Mouse (Mus musculus): ENCODE measurements around the gene Olfr985. TPM values are rescaled to one million over a fixed set of nuclear protein-coding genes. Genes with fewer than 3 reads are reported as not detected.

Gene Olfr985
- polyA plus RNA-seq (2015; fragmentation: Nextera tagmentation; extraction: Ambion mirVana): not detected in 2 replicates

DNA sequence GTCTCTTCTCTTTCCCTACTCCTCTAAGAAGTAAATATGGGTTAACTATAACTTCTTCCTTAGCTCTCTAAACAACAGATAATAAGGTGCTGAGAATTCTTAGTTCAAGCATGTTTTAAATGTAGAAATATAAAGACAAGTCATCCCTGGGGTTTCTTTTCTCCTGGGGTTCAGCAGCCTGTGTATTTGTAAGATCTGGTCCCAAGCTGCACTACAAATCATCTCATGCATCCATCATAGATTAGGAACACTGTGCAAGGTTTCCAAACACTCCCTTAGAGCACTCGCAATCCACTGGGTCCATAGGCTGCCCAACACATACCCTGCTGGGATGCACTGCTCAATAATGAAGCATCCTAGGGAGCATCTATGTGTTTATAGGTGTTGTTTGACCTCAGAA is at the start of gene Olfr985:
Gene Olfr985 (minus strand): TSS at position 101 of the 400 bp plus-strand sequence.
- ATAC-seq: no peak
- no peaks in the 10 kb centered on the region for H3K9me3 ChIP-seq (replicated peaks; ENCODE audit: control insufficient read depth, low read length, poor library complexity, severe bottlenecking)

DNA sequence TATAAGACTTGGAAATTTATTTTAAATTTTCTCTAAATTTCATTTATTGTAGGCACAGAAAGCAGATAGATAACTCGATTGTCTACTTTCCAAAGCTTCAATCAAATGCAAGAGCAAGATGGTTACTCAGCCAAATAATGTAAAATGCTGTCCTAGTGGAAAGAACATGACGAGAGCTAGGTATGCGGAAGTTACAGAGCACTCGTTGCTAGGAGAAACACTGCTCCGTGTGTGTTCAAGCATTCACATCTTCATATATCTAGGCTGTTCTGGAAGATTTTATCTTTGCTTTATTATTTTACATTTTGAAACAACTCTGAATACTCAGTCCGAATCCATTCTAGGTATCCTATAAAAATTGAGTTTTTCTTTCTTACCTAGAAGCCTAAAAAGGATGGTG is 47.0 kb upstream of the Olfr985 start:
- H3K36me3 ChIP-seq (ENCODE audit: control insufficient read depth, insufficient read depth, low read length): no peaks in the 10 kb centered on the region
- H3K27ac ChIP-seq (ENCODE audit: low read length): no peak overlapping the region
- 83% methylated on average over 6 of the region's 6 CpGs for WGBS
- H3K9ac ChIP-seq (ENCODE audit: low read depth, low read length): no peak overlapping the region
- no peak overlapping the region for H3K4me2 ChIP-seq (ENCODE audit: low read length)
- H3K4me1 ChIP-seq (ENCODE audit: control insufficient read depth, insufficient read depth, low read length): no peaks in the 10 kb centered on the region
- H3K4me3 ChIP-seq (ENCODE audit: low read depth, low read length): no peak overlapping the region
- H3K9me3 ChIP-seq (replicated peaks; ENCODE audit: control insufficient read depth, low read length, poor library complexity, severe bottlenecking): no peaks in the 10 kb centered on the region
- no peaks in the 10 kb centered on the region for H3K27me3 ChIP-seq (ENCODE audit: control insufficient read depth, insufficient read depth, low read depth, low read length)
- ATAC-seq: no peak

More for the DNA sequence above, at the start of gene Olfr985:
- no peak within 1 kb of the TSS for H3K4me2 ChIP-seq (ENCODE audit: low read length)
- 97% methylated on average over 1 of the region's 1 CpGs for WGBS
- H3K27me3 ChIP-seq (ENCODE audit: control insufficient read depth, insufficient read depth, low read depth, low read length): no peaks in the 10 kb centered on the region
- H3K36me3 ChIP-seq (ENCODE audit: control insufficient read depth, insufficient read depth, low read length): no peaks in the 10 kb centered on the region
- no peak within 1 kb of the TSS for H3K4me3 ChIP-seq (ENCODE audit: low read depth, low read length)
- no peaks in the 10 kb centered on the region for H3K4me1 ChIP-seq (ENCODE audit: control insufficient read depth, insufficient read depth, low read length)
- no peak within 1 kb of the TSS for H3K27ac ChIP-seq (ENCODE audit: low read length)
- no peak within 1 kb of the TSS for H3K9ac ChIP-seq (ENCODE audit: low read depth, low read length)

DNA sequence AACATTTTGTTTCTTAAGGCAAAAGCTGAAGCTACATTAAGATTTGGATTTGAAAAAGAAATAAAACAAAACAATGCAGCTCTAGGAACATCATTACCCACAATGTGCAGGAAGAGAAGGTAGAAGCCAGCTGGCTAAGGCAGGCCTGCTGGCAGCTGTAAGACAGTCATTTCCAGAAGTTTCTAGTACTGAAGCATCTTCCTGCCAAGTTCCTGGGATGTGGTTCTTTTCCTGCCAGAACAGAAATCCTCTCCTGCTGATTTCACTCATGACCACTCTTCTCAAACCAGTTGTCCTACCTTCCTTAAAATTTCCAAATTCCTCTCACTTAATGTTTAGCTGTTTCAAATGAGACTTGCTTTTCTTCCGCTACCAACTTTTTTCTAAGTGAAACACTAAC is 36.5 kb upstream of the Olfr985 start:
- Histone ChIP-seq H3K27ac (ENCODE audit: low read length) (no peak overlapping the region), H3K27me3 (ENCODE audit: control insufficient read depth, insufficient read depth, low read depth, low read length) (no peaks in the 10 kb centered on the region), H3K4me1 (ENCODE audit: control insufficient read depth, insufficient read depth, low read length) (no peaks in the 10 kb centered on the region), H3K36me3 (ENCODE audit: control insufficient read depth, insufficient read depth, low read length) (no peaks in the 10 kb centered on the region), H3K9ac (ENCODE audit: low read depth, low read length) (no peak overlapping the region), H3K4me2 (ENCODE audit: low read length) (no peak overlapping the region), H3K4me3 (ENCODE audit: low read depth, low read length) (no peak overlapping the region), H3K9me3 (replicated peaks; ENCODE audit: control insufficient read depth, low read length, poor library complexity, severe bottlenecking) (no peaks in the 10 kb centered on the region)
- 98% methylated on average over 1 of the region's 1 CpGs for WGBS
- no peak for ATAC-seq

DNA sequence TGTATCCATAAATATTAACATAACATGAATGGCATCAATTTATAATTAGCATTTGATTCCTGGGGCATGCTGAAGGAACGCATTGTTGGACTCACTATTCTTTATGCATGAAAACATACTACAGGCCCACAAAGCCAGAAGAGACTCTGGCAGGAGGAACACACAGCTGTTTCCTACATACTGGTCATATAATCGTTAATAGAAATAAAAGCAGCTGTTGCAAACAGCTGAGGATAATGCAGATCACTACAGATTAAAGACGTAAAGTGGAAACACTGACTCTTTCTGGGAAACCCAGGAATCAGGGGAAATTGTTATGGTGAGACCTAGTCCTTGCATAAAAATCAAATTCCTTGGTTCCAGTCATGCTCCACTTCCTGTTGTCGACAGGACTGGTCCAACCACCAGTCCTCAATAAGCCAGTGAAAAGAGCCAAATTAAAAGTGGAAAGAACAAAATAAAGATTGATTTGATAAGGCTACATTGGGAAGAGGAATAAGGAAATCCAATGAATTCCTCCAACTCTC is 25.2 kb upstream of the Olfr985 start:
- WGBS: 73% methylated on average over 4 of the region's 4 CpGs
- H3K36me3 ChIP-seq (ENCODE audit: control insufficient read depth, insufficient read depth, low read length): no peaks in the 10 kb centered on the region
- no peak overlapping the region for H3K9ac ChIP-seq (ENCODE audit: low read depth, low read length)
- no peak overlapping the region for H3K27ac ChIP-seq (ENCODE audit: low read length)
- H3K4me3 ChIP-seq (ENCODE audit: low read depth, low read length): no peak overlapping the region
- no peak for ATAC-seq
- no peaks in the 10 kb centered on the region for H3K4me1 ChIP-seq (ENCODE audit: control insufficient read depth, insufficient read depth, low read length)
- no peaks in the 10 kb centered on the region for H3K27me3 ChIP-seq (ENCODE audit: control insufficient read depth, insufficient read depth, low read depth, low read length)
- H3K9me3 ChIP-seq (replicated peaks; ENCODE audit: control insufficient read depth, low read length, poor library complexity, severe bottlenecking): no peaks in the 10 kb centered on the region
- H3K4me2 ChIP-seq (ENCODE audit: low read length): no peak overlapping the region

DNA sequence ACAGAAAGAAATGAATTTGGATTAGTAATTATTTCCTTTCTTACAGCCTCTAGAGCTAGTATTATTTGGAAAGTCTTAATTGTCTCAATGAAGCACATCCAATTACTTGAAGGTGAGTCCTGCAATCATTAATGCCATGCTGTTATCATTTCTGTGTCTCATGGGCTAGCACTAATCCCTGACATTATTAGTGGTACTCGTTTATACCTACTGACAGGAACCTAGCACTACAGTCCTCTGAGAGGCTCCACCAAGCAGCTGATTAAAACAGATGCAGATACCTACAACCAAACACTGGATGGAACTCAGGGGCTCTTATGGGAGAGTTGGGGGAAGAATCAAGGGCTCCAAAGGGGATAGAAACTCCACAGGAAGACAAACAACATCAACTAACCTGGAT is 11.6 kb upstream of the Olfr985 start:
- 45% methylated on average over 1 of the region's 1 CpGs for WGBS
- Histone ChIP-seq H3K27ac (ENCODE audit: low read length) (no peak overlapping the region), H3K4me3 (ENCODE audit: low read depth, low read length) (no peak overlapping the region), H3K4me1 (ENCODE audit: control insufficient read depth, insufficient read depth, low read length) (no peaks in the 10 kb centered on the region), H3K27me3 (ENCODE audit: control insufficient read depth, insufficient read depth, low read depth, low read length) (no peaks in the 10 kb centered on the region), H3K9me3 (replicated peaks; ENCODE audit: control insufficient read depth, low read length, poor library complexity, severe bottlenecking) (no peaks in the 10 kb centered on the region), H3K9ac (ENCODE audit: low read depth, low read length) (no peak overlapping the region), H3K4me2 (ENCODE audit: low read length) (no peak overlapping the region), H3K36me3 (ENCODE audit: control insufficient read depth, insufficient read depth, low read length) (no peaks in the 10 kb centered on the region)
- ATAC-seq: no peak

DNA sequence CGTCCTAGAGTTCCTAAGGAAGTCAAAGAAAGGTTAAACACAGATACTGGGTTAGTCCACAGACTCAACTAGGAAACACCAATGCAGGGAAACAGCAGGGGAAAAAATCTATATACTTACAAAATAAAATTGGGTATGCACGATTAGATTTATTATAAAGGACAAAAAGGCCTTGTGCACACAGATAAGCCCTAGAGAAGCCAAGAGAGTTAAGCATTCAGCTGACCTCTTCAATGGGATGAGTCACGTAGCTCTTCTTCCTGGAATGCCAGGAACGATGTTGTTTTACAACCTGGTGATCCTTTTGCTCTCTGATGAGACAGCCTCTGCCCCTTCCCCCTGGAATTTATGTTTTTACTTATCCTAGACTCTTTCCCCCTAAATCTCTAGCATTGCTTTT is 9.5 kb upstream of the Olfr985 start:
- no peaks in the 10 kb centered on the region for H3K9me3 ChIP-seq (replicated peaks; ENCODE audit: control insufficient read depth, low read length, poor library complexity, severe bottlenecking)
- H3K36me3 ChIP-seq (ENCODE audit: control insufficient read depth, insufficient read depth, low read length): no peaks in the 10 kb centered on the region
- no peaks in the 10 kb centered on the region for H3K27me3 ChIP-seq (ENCODE audit: control insufficient read depth, insufficient read depth, low read depth, low read length)
- H3K27ac ChIP-seq (ENCODE audit: low read length): no peak overlapping the region
- ATAC-seq: no peak
- no peak overlapping the region for H3K4me3 ChIP-seq (ENCODE audit: low read depth, low read length)
- WGBS: 78% methylated on average over 4 of the region's 4 CpGs
- no peak overlapping the region for H3K9ac ChIP-seq (ENCODE audit: low read depth, low read length)
- no peaks in the 10 kb centered on the region for H3K4me1 ChIP-seq (ENCODE audit: control insufficient read depth, insufficient read depth, low read length)
- no peak overlapping the region for H3K4me2 ChIP-seq (ENCODE audit: low read length)

DNA sequence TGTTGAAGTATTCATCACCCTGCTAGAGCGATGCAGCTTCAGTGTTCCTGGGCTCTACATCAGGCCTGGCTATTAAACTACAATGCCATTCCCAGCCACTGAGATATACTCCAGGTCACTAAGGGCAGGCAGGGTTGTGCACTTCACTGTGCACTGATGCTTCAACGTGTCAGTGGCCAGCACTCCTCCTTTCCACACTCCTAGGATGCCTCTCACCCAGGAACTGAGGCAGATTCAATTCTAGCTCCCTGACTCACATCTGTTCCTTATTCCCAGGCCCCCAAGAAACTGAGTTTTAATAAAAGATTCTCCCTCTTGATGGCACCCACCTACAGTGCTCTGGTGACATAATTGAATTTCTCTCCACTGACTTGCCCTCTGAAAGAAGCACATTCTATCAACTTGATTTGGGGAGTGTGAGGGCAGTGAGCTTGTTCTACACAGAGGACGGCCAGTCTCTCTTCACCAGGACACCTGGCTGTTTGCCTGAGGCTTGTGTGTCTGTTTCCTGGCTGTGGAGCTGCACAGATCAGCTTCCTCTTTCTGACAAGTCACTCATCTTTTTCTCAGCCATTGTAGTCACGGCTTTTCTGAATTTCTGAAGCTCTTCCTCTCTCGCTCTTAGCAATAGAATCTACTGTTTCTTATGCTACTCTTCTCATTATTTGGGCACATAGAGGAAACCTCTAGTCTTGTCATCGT is 7.2 kb upstream of the Olfr985 start:
- H3K4me3 ChIP-seq (ENCODE audit: low read depth, low read length): no peak overlapping the region

DNA sequence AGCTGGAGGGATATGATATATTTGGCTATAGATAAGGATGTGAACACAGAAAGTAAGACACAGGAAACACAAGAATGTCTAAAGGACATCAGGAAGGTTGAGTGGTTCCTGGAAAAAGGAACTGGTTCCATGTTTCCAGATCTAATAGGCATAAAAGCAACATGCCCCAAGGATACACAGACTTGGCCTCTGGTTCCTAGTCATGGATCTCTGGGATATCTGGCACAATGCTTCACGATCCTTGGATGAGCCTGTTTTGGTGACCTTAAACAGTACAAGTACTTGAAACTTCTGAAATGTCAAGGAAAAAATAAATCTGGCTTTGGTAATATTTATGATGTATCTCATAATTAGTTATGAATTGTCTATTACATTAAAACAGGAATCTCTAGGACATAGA is 572 bp upstream of the Olfr985 start:
- Histone ChIP-seq H3K4me3 (ENCODE audit: low read depth, low read length) (no peak overlapping the region), H3K27ac (ENCODE audit: low read length) (no peak overlapping the region), H3K9me3 (replicated peaks; ENCODE audit: control insufficient read depth, low read length, poor library complexity, severe bottlenecking) (no peaks in the 10 kb centered on the region), H3K4me1 (ENCODE audit: control insufficient read depth, insufficient read depth, low read length) (no peaks in the 10 kb centered on the region), H3K36me3 (ENCODE audit: control insufficient read depth, insufficient read depth, low read length) (no peaks in the 10 kb centered on the region), H3K4me2 (ENCODE audit: low read length) (no peak overlapping the region), H3K9ac (ENCODE audit: low read depth, low read length) (no peak overlapping the region), H3K27me3 (ENCODE audit: control insufficient read depth, insufficient read depth, low read depth, low read length) (no peaks in the 10 kb centered on the region)
- WGBS: 97% methylated on average over 1 of the region's 1 CpGs
- no peak for ATAC-seq

More for the DNA sequence above, 7.2 kb upstream of the Olfr985 start:
- Histone ChIP-seq H3K9ac (ENCODE audit: low read depth, low read length) (no peak overlapping the region), H3K4me1 (ENCODE audit: control insufficient read depth, insufficient read depth, low read length) (no peaks in the 10 kb centered on the region), H3K27me3 (ENCODE audit: control insufficient read depth, insufficient read depth, low read depth, low read length) (no peaks in the 10 kb centered on the region), H3K36me3 (ENCODE audit: control insufficient read depth, insufficient read depth, low read length) (no peaks in the 10 kb centered on the region), H3K4me2 (ENCODE audit: low read length) (no peak overlapping the region), H3K9me3 (replicated peaks; ENCODE audit: control insufficient read depth, low read length, poor library complexity, severe bottlenecking) (no peaks in the 10 kb centered on the region), H3K27ac (ENCODE audit: low read length) (no peak overlapping the region)
- 88% methylated on average over 6 of the region's 6 CpGs for whole genome bisulfite sequencing
- no peak for ATAC-seq

DNA sequence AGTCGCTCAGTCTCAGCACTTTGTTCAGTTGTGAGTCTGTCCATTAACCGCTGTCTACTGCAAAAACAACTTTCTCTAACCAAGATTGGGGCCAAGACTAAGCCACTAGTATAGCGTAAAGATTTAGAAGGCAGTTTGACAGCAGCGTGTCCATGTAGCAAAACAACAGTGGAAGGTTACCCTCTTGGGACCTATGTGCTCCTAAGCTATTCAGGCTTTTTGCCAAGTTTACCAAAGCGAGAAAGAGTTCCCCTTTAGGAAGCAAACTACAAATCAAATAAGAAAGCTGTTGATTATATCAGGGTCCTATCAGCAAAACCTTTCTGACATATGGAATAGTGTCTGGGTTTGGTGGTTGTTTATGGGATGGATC is 12.7 kb downstream of the Olfr985 start:
- H3K9me3 ChIP-seq (replicated peaks; ENCODE audit: control insufficient read depth, low read length, poor library complexity, severe bottlenecking): no peaks in the 10 kb centered on the region
- no peak overlapping the region for H3K4me3 ChIP-seq (ENCODE audit: low read depth, low read length)
- H3K4me1 ChIP-seq (ENCODE audit: control insufficient read depth, insufficient read depth, low read length): no peaks in the 10 kb centered on the region
- no peaks in the 10 kb centered on the region for H3K36me3 ChIP-seq (ENCODE audit: control insufficient read depth, insufficient read depth, low read length)
- no peak overlapping the region for H3K9ac ChIP-seq (ENCODE audit: low read depth, low read length)
- no peak overlapping the region for H3K4me2 ChIP-seq (ENCODE audit: low read length)
- WGBS: 74% methylated on average over 5 of the region's 5 CpGs
- no peak overlapping the region for H3K27ac ChIP-seq (ENCODE audit: low read length)
- no peaks in the 10 kb centered on the region for H3K27me3 ChIP-seq (ENCODE audit: control insufficient read depth, insufficient read depth, low read depth, low read length)
- no peak for ATAC-seq
